Mouse (Mus musculus) heart, embryonic 12.5 days (tissue): ENCODE data around the gene Rb1. TPM values are rescaled to one million over a fixed set of nuclear protein-coding genes. Genes with fewer than 3 reads are reported as not detected.

ENCODE experiments used
- ATAC-seq: fragments of 200-750 bp; cut with Nextera tagmentation; 2 replicates; pipeline ENCODE4 v1.8.0; 2017; ENCODE audit warnings: moderate TSS enrichment, moderate library complexity; ENCODE audit not compliant: insufficient number of reproducible peaks, low FRiP score
- H3K27ac ChIP-seq: fragments of 300-500 bp; sonication (generic); 2 replicates; pipeline ENCODE4 v1.5.1; 2016; ENCODE audit warnings: mild to moderate bottlenecking, moderate library complexity; ENCODE audit not compliant: poor library complexity, severe bottlenecking
- H3K27me3 ChIP-seq: fragments of 300-500 bp; sonication (generic); replicated peaks from 2 replicates; pipeline ENCODE4 v1.6.1; 2016; ENCODE audit warnings: mild to moderate bottlenecking, moderate library complexity
- H3K36me3 ChIP-seq: fragments of 300-500 bp; sonication (generic); 2 replicates; pipeline ENCODE4 v1.6.1; 2016; ENCODE audit warnings: mild to moderate bottlenecking, moderate library complexity
- H3K4me1 ChIP-seq: fragments of 300-500 bp; sonication (generic); replicated peaks from 2 replicates; pipeline ENCODE4 v1.6.1; 2016; ENCODE audit warnings: mild to moderate bottlenecking
- H3K4me2 ChIP-seq: fragments of 300-500 bp; sonication (generic); 2 replicates; pipeline ENCODE4 v1.6.1; 2016; ENCODE audit warnings: mild to moderate bottlenecking, moderate library complexity
- H3K4me3 ChIP-seq: fragments of 300-500 bp; sonication (generic); 2 replicates; pipeline ENCODE4 v1.5.1; 2016; ENCODE audit warnings: mild to moderate bottlenecking
- H3K9ac ChIP-seq: fragments of 300-500 bp; sonication (generic); 2 replicates; pipeline ENCODE4 v1.6.1; 2016; ENCODE audit warnings: mild to moderate bottlenecking, moderate library complexity
- H3K9me3 ChIP-seq: fragments of 300-500 bp; sonication (generic); replicated peaks from 2 replicates; pipeline ENCODE4 v1.6.1; 2016; ENCODE audit warnings: mild to moderate bottlenecking, moderate library complexity
- WGBS: fragments of 180-500 bp; shearing (Covaris S2); methylation state at CpG from one replicate; pipeline ENCODE4 v1.1.7; 2016; 5-methylcytosine and 5-hydroxymethylcytosine counted together
- polyA plus RNA-seq: library from polyadenylated mRNA; unstranded; fragments of >200 nt; fragmentation: Nextera tagmentation; extraction: Ambion mirVana; gene quantifications from 2 replicates; pipeline ENCODE4 v1.2.1, GENCODE M21; 2016

Gene Rb1
- polyA plus RNA-seq, 1 experiment from 2014 or later = 18.1 TPM

DNA sequence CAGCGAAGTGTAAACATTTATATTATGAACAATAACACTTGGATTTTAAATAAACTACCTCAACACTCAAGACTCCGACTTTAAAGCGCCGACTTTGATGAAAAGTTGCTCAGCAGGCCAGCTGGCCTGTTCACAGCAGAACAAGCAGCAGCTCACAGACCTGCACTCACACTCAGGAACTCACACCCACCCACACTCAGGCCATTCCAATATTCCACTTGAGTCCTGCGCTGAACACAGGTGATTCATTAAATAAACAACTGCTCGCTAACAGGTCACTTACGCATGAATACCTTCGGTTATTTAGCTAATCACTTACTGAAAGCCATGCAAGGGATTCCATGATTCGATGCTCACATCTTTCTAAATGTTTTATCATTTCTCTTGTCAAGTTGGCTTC lies 63.4 kb downstream of the Rb1 start:
- Histone ChIP-seq H3K27me3 (no peaks in the 10 kb centered on the region), H3K4me1 (no peaks in the 10 kb centered on the region), H3K9me3 (0 out of 2 replicates have a peak, but pooled peaks cover 6% of the 10 kb centered on the region), H3K4me3 (no peak overlapping the region), H3K27ac (no peak overlapping the region), H3K9ac (no peak overlapping the region), H3K4me2 (no peak overlapping the region), H3K36me3 (peaks cover 21% of the 10 kb centered on the region)
- WGBS = 90% methylated on average over 9 of the region's 9 CpGs
- ATAC-seq = no peak

DNA sequence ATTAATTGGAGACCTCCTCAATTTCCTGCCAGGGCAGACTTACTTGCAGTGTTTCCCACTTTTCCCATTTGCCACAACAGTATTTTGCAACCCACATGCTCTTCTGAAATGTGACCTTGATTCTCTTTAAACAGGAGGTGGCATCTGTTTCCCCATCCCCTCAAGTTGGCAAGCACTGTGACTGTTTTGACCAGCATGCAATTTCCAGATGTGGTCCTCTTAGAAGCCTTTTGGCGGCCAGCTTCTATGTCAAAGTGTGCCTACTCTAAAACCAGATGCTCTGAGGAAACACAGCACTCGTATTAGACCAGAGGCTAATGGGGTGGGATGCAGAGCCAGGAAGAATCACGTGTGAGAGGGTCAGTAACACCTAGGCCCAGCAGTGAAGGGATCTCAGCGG lies 67.4 kb downstream of the Rb1 start:
- 0 out of 2 replicates have a peak, but pooled peaks cover 2% of the 10 kb centered on the region for H3K4me1 ChIP-seq
- no peak for ATAC-seq
- no peak overlapping the region for H3K27ac ChIP-seq
- H3K9me3 ChIP-seq = no peaks in the 10 kb centered on the region
- H3K9ac ChIP-seq = no peak overlapping the region
- peaks cover 6% of the 10 kb centered on the region for H3K36me3 ChIP-seq
- no peaks in the 10 kb centered on the region for H3K27me3 ChIP-seq
- H3K4me2 ChIP-seq = no peak overlapping the region
- 56% methylated on average over 4 of the region's 4 CpGs for WGBS
- no peak overlapping the region for H3K4me3 ChIP-seq

DNA sequence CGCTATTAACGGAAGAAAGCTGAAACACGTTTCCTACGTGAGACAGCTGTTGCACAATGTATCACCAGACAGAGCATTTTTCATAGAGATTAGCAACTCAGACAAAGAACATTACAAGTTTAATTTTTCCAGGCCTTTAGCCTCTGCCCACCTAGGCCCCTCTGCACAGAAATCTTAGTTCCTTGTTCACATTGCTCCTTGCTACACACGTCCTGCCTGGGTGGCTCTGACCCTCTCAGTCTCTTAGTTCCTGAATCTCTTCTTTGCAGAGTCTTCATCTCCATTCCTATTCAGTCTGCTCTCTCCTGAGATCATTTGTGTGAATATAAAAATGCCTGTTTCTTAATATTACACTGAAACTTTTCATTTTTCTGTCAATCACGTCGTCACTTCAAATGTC lies 68.3 kb downstream of the Rb1 start:
- Histone ChIP-seq H3K4me1 (0 out of 2 replicates have a peak, but pooled peaks cover 2% of the 10 kb centered on the region), H3K4me3 (no peak overlapping the region), H3K9ac (no peak overlapping the region), H3K9me3 (no peaks in the 10 kb centered on the region), H3K27me3 (no peaks in the 10 kb centered on the region), H3K27ac (no peak overlapping the region), H3K36me3 (peaks cover 4% of the 10 kb centered on the region), H3K4me2 (no peak overlapping the region)
- no peak for ATAC-seq
- 69% methylated on average over 7 of the region's 7 CpGs for WGBS

DNA sequence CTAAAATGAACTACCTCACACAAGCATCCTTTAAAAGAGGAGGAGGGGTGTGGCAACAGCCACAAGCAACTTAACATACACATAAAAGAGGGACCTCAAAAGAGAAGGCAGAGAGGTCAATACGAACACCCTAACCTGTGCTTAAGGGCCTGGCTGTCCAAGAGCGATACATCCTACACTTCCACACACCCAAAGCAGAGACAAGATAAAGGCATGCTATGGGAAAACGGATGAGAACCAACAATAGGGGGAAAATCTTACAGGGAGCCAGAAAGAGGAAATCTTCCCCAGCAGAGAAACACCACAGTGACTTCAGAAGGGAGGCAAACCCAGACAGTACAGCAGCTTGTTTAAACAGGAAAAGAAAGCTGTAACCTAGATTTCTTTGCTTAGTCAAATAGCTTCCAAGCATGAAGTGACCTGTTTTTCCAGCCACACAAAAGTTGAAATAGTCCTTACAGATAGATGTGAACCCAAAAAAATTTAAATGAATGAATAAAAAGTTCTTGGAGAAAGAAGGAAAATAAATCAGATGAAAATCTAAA lies 70.1 kb downstream of the Rb1 start:
- Histone ChIP-seq H3K27ac (no peak overlapping the region), H3K36me3 (no peaks in the 10 kb centered on the region), H3K27me3 (no peaks in the 10 kb centered on the region), H3K9ac (no peak overlapping the region), H3K4me1 (0 out of 2 replicates have a peak, but pooled peaks cover 2% of the 10 kb centered on the region), H3K9me3 (no peaks in the 10 kb centered on the region), H3K4me3 (no peak overlapping the region), H3K4me2 (no peak overlapping the region)
- 50% methylated on average over 3 of the region's 3 CpGs for WGBS
- ATAC-seq = 0 out of 2 replicates have a peak, but pooled peaks have one; percentile 25

DNA sequence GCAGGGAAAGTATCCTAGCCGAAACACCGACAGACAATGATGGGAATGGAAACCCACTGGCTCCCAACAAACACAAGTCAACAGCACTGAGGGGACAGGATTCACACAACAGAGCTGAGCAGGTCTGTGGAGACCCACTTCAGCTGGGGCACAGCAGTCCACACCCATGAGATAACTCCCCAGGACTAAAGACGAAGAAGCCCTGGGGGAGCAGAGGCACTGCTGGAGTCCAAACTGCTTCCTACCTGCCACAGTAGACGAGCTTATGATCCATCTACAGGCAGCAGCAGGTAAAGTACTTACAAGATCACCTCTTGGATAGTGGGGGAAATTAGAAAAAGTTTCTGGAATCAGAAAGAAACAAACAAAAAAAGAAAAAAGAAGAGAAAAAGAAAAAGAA lies 71.2 kb downstream of the Rb1 start:
- no peak overlapping the region for H3K27ac ChIP-seq
- no peak for ATAC-seq
- 68% methylated on average over 4 of the region's 4 CpGs for WGBS
- no peak overlapping the region for H3K4me3 ChIP-seq
- no peak overlapping the region for H3K9ac ChIP-seq
- H3K4me2 ChIP-seq = no peak overlapping the region
- H3K9me3 ChIP-seq = no peaks in the 10 kb centered on the region
- H3K36me3 ChIP-seq = no peaks in the 10 kb centered on the region
- H3K4me1 ChIP-seq = 0 out of 2 replicates have a peak, but pooled peaks cover 2% of the 10 kb centered on the region
- no peaks in the 10 kb centered on the region for H3K27me3 ChIP-seq

DNA sequence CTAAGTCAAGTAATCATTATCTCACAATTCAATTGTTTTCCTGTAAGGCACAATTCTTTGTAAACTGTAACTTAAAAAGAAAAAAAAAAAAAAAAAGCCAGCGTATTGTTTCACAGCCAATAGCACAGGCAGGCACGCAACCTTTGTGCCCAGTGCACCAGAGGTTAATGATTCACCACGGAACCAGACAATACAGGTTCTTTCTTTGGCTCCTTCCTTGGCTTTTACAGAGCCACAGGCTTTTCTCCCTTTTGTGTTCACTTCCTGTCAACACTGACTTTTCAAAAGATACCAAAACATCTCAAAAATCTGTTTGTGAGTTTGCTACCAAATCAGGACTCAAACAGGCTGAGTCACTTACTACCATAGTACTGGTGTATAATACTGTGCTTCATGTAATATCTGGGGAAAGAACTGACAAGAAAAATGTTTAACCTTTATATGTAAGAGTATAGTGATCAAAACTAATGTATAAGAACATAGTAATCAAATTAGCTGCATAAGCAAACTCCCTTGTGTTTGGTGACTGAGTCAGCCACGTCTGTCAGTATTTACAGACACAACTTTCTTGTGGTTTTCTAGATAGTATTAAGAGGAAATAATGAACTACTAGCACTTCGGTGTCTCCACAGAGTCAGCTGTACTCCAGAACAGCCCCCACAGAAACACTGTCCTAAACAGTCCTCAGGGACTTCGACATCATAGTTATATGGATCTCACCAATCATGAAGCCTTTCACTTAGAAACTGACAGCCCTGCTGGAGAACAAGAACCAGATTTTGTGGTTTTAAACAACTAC lies 72.0 kb downstream of the Rb1 start:
- H3K9me3 ChIP-seq = no peaks in the 10 kb centered on the region
- no peak overlapping the region for H3K27ac ChIP-seq
- no peak overlapping the region for H3K4me2 ChIP-seq
- H3K4me1 ChIP-seq = 0 out of 2 replicates have a peak, but pooled peaks cover 2% of the 10 kb centered on the region
- ATAC-seq = no peak
- H3K36me3 ChIP-seq = no peaks in the 10 kb centered on the region
- no peak overlapping the region for H3K4me3 ChIP-seq
- no peak overlapping the region for H3K9ac ChIP-seq
- no peaks in the 10 kb centered on the region for H3K27me3 ChIP-seq
- 64% methylated on average over 6 of the region's 6 CpGs for WGBS

DNA sequence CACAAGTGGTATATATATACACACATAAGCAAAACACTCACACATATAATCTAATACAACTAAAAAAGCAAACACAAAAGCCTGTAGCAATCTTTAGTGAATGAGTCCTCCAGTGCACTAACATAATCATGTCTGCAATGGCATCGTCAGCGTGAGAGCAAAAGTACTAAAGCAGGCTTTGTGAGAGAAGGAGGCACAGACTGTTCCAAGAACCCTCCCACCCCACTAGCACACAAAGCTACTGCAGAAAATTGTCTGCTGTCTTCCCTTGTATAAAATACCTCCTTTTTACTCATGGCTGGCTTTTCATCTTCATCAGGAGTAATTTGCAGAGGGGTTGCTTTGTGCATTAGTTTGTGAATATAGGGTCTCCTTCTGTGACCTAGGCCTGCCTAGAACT lies 73.3 kb downstream of the Rb1 start:
- 0 out of 2 replicates have a peak, but pooled peaks cover 5% of the 10 kb centered on the region for H3K4me1 ChIP-seq
- no peak overlapping the region for H3K27ac ChIP-seq
- 87% methylated on average over 2 of the region's 2 CpGs for WGBS
- no peak overlapping the region for H3K9ac ChIP-seq
- no peak for ATAC-seq
- H3K4me2 ChIP-seq = no peak overlapping the region
- H3K4me3 ChIP-seq = no peak overlapping the region
- H3K9me3 ChIP-seq = no peaks in the 10 kb centered on the region
- H3K27me3 ChIP-seq = no peaks in the 10 kb centered on the region
- H3K36me3 ChIP-seq = no peaks in the 10 kb centered on the region

DNA sequence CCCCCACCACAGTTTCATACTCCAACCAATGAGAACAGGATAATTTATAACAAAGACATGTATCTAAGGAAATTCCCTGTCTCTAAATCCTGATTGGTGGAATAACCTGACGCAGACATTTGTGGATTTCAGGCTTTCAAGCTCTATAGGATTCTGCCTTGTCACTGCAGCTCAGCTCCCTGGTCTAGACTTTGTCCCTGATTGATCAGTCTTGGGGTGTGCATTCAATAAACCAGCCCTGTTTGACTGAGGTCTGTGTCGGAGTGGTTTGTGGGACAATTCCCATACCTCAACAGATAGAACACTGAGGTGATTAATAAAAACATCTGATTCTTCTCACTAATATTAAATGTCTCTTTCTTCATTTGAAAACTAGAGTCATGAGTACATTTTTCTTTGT lies 75.6 kb downstream of the Rb1 start:
- Histone ChIP-seq H3K9ac (no peak overlapping the region), H3K4me3 (no peak overlapping the region), H3K4me2 (no peak overlapping the region), H3K9me3 (no peaks in the 10 kb centered on the region), H3K27me3 (no peaks in the 10 kb centered on the region), H3K36me3 (no peaks in the 10 kb centered on the region), H3K4me1 (0 out of 2 replicates have a peak, but pooled peaks cover 5% of the 10 kb centered on the region), H3K27ac (no peak overlapping the region)
- 89% methylated on average over 2 of the region's 2 CpGs for WGBS
- no peak for ATAC-seq

DNA sequence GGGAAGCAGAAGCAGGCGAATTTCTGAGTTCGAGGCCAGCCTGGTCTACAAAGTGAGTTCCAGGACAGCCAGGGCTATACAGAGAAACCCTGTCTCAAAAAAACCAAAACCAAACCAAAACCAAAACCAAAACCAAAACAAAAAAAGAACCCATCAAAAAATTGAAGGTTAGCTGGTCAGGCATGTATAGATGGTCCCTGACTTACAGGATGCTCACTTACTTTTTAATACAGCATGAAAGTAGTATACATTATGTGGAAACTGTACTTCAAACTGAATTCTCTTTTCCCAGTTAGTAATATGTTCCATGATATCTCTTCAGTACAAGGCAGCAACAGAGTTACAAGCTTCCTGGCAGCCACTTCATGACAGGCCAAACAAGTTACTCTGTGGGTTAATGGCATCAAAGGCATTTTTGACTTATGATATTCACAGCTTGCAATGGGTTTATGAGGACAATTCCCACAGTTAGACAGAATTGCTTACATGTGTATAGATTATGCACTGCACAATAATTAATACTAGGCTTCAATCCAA lies 81.5 kb downstream of the Rb1 start:
- Histone ChIP-seq H3K27ac (no peak overlapping the region), H3K4me3 (no peak overlapping the region), H3K36me3 (0 out of 2 replicates have a peak, but pooled peaks cover 2% of the 10 kb centered on the region), H3K4me2 (no peak overlapping the region), H3K27me3 (no peaks in the 10 kb centered on the region), H3K4me1 (peaks cover 13% of the 10 kb centered on the region; the same call in 1 of the 2 replicates), H3K9me3 (no peaks in the 10 kb centered on the region), H3K9ac (no peak overlapping the region)
- ATAC-seq = no peak
- WGBS = 85% methylated on average over 2 of the region's 2 CpGs

DNA sequence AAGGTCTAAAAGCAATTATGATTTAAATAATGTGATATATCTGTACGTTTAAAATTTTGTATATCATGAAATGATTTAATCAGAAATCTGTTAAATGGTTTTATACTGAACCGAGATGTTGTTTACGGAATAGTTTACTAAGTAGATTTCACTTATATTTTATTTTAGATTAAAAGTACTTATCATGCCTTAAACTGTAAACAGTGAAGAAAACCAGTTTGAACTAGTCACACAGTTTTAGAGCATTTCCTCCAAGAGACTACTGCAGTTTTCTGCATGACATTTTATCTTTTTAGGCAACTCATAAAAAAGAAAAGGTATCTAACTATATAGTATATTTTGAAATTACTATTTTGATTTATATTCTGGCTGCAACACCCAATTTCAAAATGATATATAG lies 85.8 kb downstream of the Rb1 start:
- WGBS = 48% methylated on average over 3 of the region's 3 CpGs
- no peak overlapping the region for H3K9ac ChIP-seq
- H3K4me3 ChIP-seq = no peak overlapping the region
- H3K27ac ChIP-seq = no peak overlapping the region
- no peaks in the 10 kb centered on the region for H3K27me3 ChIP-seq
- peaks cover 15% of the 10 kb centered on the region for H3K4me1 ChIP-seq
- no peaks in the 10 kb centered on the region for H3K9me3 ChIP-seq
- H3K4me2 ChIP-seq = no peak overlapping the region
- ATAC-seq = no peak
- H3K36me3 ChIP-seq = 0 out of 2 replicates have a peak, but pooled peaks cover 2% of the 10 kb centered on the region

DNA sequence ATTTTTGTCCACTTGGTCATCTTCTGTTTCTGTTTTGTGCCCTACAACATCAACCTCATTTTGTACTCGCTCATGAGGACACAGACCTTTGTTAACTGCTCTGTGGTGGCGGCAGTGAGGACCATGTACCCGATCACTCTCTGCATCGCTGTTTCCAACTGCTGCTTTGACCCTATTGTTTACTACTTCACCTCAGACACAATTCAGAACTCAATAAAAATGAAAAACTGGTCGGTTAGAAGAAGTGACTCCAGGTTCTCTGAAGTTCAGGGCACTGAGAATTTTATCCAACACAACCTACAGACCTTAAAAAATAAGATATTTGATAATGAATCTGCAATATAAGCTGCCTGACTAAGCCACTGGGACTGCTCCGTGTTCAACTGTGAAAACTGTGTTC lies 86.3 kb downstream of the Rb1 start:
- peak overlapping the region; percentile 65 for H3K4me2 ChIP-seq
- 1% methylated on average over 6 of the region's 6 CpGs for WGBS
- no peak for ATAC-seq
- peaks cover 18% of the 10 kb centered on the region for H3K4me1 ChIP-seq
- H3K27me3 ChIP-seq = no peaks in the 10 kb centered on the region
- peak overlapping the region; percentile 82 for H3K9ac ChIP-seq
- no peaks in the 10 kb centered on the region for H3K9me3 ChIP-seq
- peak overlapping the region; percentile 62 for H3K4me3 ChIP-seq
- H3K36me3 ChIP-seq = 0 out of 2 replicates have a peak, but pooled peaks cover 2% of the 10 kb centered on the region
- H3K27ac ChIP-seq = peak overlapping the region; percentile 91
